ENCODE assay signal across 10 mouse cellular contexts in the genomic region with DNA sequence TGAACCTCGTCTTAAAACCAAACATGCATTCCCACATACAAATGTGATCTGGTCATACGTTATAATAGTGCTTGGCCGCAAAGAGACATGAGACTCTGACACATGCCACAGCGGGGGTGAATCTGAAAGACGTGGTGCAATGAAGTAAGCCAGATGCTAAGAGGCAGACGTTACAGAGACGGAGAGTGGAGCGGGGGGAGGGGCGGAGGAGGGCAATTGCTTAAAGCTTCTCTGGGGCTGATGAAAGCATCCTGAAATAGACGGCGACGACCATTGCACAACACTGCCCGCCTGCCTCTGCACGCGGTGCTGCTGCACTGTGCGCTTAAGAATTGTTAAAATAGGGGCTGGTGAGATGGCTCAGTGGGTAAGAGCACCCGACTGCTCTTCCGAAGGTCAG. TPM values are rescaled to one million over a fixed set of nuclear protein-coding genes. Genes with fewer than 3 reads are reported as not detected.
DNase-seq lines count a peak whose midpoint lies in the region; ATAC-seq lines count a peak whose summit lies in the region.
"Had no signal": no experiment of that assay in that cellular context is flagged by ENCODE, and none has a peak within 500 bp of the region (broad histone marks: within the 10 kb centered on the region; RNA-seq: fewer than 3 reads in every experiment).

No protein-coding gene starts in this region.

- no peak overlapping the region for H3K9ac ChIP-seq in hindbrain, embryonic 11.5 days (ENCODE audit: low read depth, low read length)
- no peak overlapping the region for H3K9ac ChIP-seq in embryonic facial prominence, embryonic 14.5 days (ENCODE audit: low read depth, low read length)
- no peak overlapping the region for H3K9ac ChIP-seq in intestine, embryonic 15.5 days
- H3K9ac ChIP-seq: limb, embryonic 12.5 days had no signal

- no peak for ATAC-seq in hindbrain, embryonic 11.5 days (ENCODE audit: low FRiP score)
- no peak for ATAC-seq in embryonic facial prominence, embryonic 14.5 days (ENCODE audit: low read depth)
- no peak for ATAC-seq in intestine, embryonic 15.5 days

- no peaks in the 10 kb centered on the region for H3K27me3 ChIP-seq in hindbrain, embryonic 11.5 days (ENCODE audit: control insufficient read depth, insufficient read depth, low read length)
- H3K27me3 ChIP-seq in hindbrain, embryonic 10.5 days (ENCODE audit: insufficient read depth, poor library complexity, severe bottlenecking): no peaks in the 10 kb centered on the region
- H3K27me3 ChIP-seq in embryonic facial prominence, embryonic 14.5 days (replicated peaks; ENCODE audit: control insufficient read depth, insufficient read depth, low read length): no peaks in the 10 kb centered on the region
- no peaks in the 10 kb centered on the region for H3K27me3 ChIP-seq in intestine, embryonic 15.5 days (replicated peaks)
- H3K27me3 ChIP-seq: limb, embryonic 12.5 days had no signal

- no peaks in the 10 kb centered on the region for H3K36me3 ChIP-seq in hindbrain, embryonic 11.5 days (ENCODE audit: control insufficient read depth, insufficient read depth, low read length)
- H3K36me3 ChIP-seq in hindbrain, embryonic 10.5 days: no peaks in the 10 kb centered on the region
- H3K36me3 ChIP-seq in embryonic facial prominence, embryonic 14.5 days (ENCODE audit: control insufficient read depth, insufficient read depth, low read length): no peaks in the 10 kb centered on the region
- H3K36me3 ChIP-seq in intestine, embryonic 15.5 days: no peaks in the 10 kb centered on the region
- H3K36me3 ChIP-seq: limb, embryonic 12.5 days had no signal

- H3K4me1 ChIP-seq in hindbrain, embryonic 11.5 days (replicated peaks; ENCODE audit: control insufficient read depth, insufficient read depth, low read length): no peaks in the 10 kb centered on the region
- H3K4me1 ChIP-seq in hindbrain, embryonic 10.5 days (replicated peaks): peaks cover 4% of the 10 kb centered on the region
- no peaks in the 10 kb centered on the region; the same call in 1 of the 2 replicates for H3K4me1 ChIP-seq in embryonic facial prominence, embryonic 14.5 days (ENCODE audit: control insufficient read depth, insufficient read depth, low read length)
- peaks cover 11% of the 10 kb centered on the region; the same call in 1 of the 2 replicates for H3K4me1 ChIP-seq in intestine, embryonic 15.5 days (replicated peaks)

- H3K27ac ChIP-seq in hindbrain, embryonic 11.5 days (ENCODE audit: low read depth, low read length): no peak overlapping the region
- H3K27ac ChIP-seq in hindbrain, embryonic 10.5 days: no peak overlapping the region
- H3K27ac ChIP-seq in embryonic facial prominence, embryonic 14.5 days (replicated peaks; ENCODE audit: low read depth, low read length): no peak overlapping the region
- H3K27ac ChIP-seq in intestine, embryonic 15.5 days: no peak overlapping the region
- H3K27ac ChIP-seq: kidney, postnatal 0 days; limb, embryonic 12.5 days had no signal

- peak; percentile 36 for DNase-seq in hindbrain, embryonic 11.5 days (ENCODE audit: low spot score)
- DNase-seq in hindbrain, embryonic 10.5 days (ENCODE audit: low spot score): no peak
- peak; percentile 54 for DNase-seq in NIH3T3 (ENCODE audit: low read depth)
- peak; percentile 17 for DNase-seq in embryonic facial prominence, embryonic 14.5 days (ENCODE audit: low spot score)
- peak; percentile 84 for DNase-seq in lung, postnatal 36 days
- no peak for DNase-seq in kidney, adult 11 months
- DNase-seq: thymus, postnatal 14 days had no signal

- WGBS in hindbrain, embryonic 11.5 days: 49% methylated on average over 18 of the region's 18 CpGs
- WGBS in hindbrain, embryonic 10.5 days: 44% methylated on average over 18 of the region's 18 CpGs
- 34% methylated on average over 18 of the region's 18 CpGs for WGBS in embryonic facial prominence, embryonic 14.5 days
- 34% methylated on average over 18 of the region's 18 CpGs for WGBS in intestine, embryonic 15.5 days

- no peak overlapping the region for H3K4me3 ChIP-seq in hindbrain, embryonic 11.5 days (ENCODE audit: low read depth, low read length)
- no peak overlapping the region for H3K4me3 ChIP-seq in hindbrain, embryonic 10.5 days
- H3K4me3 ChIP-seq in embryonic facial prominence, embryonic 14.5 days (ENCODE audit: low read depth, low read length): no peak overlapping the region
- no peak overlapping the region for H3K4me3 ChIP-seq in intestine, embryonic 15.5 days (replicated peaks)
- H3K4me3 ChIP-seq: limb, embryonic 12.5 days had no signal

- H3K4me2 ChIP-seq in hindbrain, embryonic 11.5 days (replicated peaks; ENCODE audit: low read depth, low read length): no peak overlapping the region
- H3K4me2 ChIP-seq in embryonic facial prominence, embryonic 14.5 days (ENCODE audit: low read depth, low read length): no peak overlapping the region
- H3K4me2 ChIP-seq in intestine, embryonic 15.5 days (replicated peaks): no peak overlapping the region
- H3K4me2 ChIP-seq: limb, embryonic 12.5 days had no signal

- H3K9me3 ChIP-seq in hindbrain, embryonic 11.5 days (ENCODE audit: control insufficient read depth, low read length): no peaks in the 10 kb centered on the region
- no peaks in the 10 kb centered on the region for H3K9me3 ChIP-seq in hindbrain, embryonic 10.5 days
- no peaks in the 10 kb centered on the region for H3K9me3 ChIP-seq in embryonic facial prominence, embryonic 14.5 days (ENCODE audit: control insufficient read depth, low read length)
- H3K9me3 ChIP-seq in intestine, embryonic 15.5 days: no peaks in the 10 kb centered on the region
- H3K9me3 ChIP-seq: limb, embryonic 12.5 days had no signal

RNA-seq across cellular contexts. Expression of a gene that starts 11.0 kb away (rescaled TPM):
- polyA plus RNA-seq in hindbrain, embryonic 11.5 days (2014; fragmentation: Nextera tagmentation; extraction: Ambion mirVana): 0.24 and 0.68 TPM in 2 replicates
- polyA plus RNA-seq in hindbrain, embryonic 10.5 days (2016; fragmentation: Nextera tagmentation; extraction: Ambion mirVana): 0.59 and 0.81 TPM in 2 replicates
- 0.50 and 0.58 TPM in 2 replicates for polyA plus RNA-seq in embryonic facial prominence, embryonic 14.5 days (2014; fragmentation: Nextera tagmentation; extraction: Ambion mirVana)
- 1.3 and 1.5 TPM in 2 replicates for polyA plus RNA-seq in intestine, embryonic 15.5 days (2015; fragmentation: Nextera tagmentation; extraction: Ambion mirVana)

RNA-seq across cellular contexts. Expression of a gene that starts 42.9 kb away (rescaled TPM):
- polyA plus RNA-seq in hindbrain, embryonic 11.5 days (2014; fragmentation: Nextera tagmentation; extraction: Ambion mirVana): 1.3 TPM in 2 replicates
- 1.1 and 2.0 TPM in 2 replicates for polyA plus RNA-seq in hindbrain, embryonic 10.5 days (2016; fragmentation: Nextera tagmentation; extraction: Ambion mirVana)
- polyA plus RNA-seq in embryonic facial prominence, embryonic 14.5 days (2014; fragmentation: Nextera tagmentation; extraction: Ambion mirVana): 3.2 and 3.5 TPM in 2 replicates
- polyA plus RNA-seq in intestine, embryonic 15.5 days (2015; fragmentation: Nextera tagmentation; extraction: Ambion mirVana): 2.2 TPM in 2 replicates

Comparison
In these comparisons a context has a peak if more than half of its experiments do, and no peak if none do; other contexts are left out.
1. DNase-seq: peak in hindbrain, embryonic 11.5 days (single experiment), NIH3T3 (single experiment), embryonic facial prominence, embryonic 14.5 days (single experiment) and lung, postnatal 36 days (single experiment); none in hindbrain, embryonic 10.5 days (single experiment) and kidney, adult 11 months (single experiment).